Mouse (Mus musculus) testis, postnatal 10 days (tissue): Measurements from ENCODE around the gene Arl15.
A peak's percentile ranks its signal among the peaks of the same experiment; 100 is the strongest.

Source experiments
- DNase-seq: peaks from one replicate; pipeline ENCODE4 v3.0.0; 2021; ENCODE audit warnings: low spot score

Arl15 gene

DNA sequence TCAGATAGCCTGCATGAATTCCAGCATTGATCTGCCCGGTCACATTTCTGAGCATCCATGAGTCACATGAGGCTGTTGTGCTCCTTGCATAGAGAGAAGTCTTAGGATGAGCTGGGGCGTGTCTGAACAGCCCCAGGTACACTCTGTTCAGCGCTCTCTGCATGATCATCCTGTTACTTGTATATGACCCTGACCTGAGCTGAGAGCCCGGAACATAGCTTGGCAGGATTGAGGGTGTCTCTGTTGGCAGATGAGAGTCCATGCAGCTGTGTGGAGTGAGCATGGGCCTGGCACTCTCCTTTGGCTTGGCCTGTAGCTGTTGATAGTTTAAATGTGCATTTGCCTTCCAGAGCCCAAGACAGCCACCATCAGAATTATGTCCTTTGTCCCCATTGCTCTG is 50.4 kb downstream of the Arl15 start:
- no peak for DNase-seq

DNA sequence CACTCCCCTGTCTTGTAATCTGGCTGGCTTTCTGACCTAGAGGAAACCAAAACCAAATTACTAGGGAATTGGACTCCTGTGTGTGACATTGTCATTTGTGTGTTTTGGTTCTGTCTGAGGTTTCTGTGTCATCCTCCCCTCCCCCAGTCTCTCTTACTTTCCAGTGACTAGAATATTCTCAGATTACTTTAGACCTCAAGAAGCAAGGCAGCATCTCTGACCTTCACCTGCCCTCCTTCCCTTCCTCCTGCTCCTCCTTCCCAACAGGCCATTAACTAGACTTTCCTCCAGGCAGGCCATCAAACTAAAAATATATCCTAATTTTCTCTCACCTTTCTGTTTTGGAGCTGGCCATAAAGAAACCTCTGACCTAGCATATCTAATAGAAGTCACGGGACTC is 50.9 kb downstream of the Arl15 start:
- DNase-seq: no peak

DNA sequence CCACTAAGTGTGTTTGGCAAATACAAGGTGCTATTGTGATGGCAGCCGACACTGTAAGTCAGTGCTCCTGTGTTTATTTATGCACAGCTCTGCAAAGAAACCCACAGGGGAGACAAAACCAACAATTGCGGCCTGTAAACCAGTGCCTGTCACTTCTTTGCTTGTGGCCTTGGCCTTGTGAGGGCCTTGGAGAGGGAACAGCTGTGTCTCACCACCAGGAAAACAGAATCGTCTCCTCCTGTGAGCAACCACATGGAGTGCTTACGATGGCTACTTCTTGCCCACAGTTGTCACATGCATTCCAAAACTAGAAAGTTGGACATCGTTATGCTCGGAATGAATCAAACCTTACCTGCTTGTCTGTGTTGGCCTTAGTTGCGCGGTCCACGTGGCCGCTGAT is 52.1 kb downstream of the Arl15 start:
- DNase-seq: no peak

DNA sequence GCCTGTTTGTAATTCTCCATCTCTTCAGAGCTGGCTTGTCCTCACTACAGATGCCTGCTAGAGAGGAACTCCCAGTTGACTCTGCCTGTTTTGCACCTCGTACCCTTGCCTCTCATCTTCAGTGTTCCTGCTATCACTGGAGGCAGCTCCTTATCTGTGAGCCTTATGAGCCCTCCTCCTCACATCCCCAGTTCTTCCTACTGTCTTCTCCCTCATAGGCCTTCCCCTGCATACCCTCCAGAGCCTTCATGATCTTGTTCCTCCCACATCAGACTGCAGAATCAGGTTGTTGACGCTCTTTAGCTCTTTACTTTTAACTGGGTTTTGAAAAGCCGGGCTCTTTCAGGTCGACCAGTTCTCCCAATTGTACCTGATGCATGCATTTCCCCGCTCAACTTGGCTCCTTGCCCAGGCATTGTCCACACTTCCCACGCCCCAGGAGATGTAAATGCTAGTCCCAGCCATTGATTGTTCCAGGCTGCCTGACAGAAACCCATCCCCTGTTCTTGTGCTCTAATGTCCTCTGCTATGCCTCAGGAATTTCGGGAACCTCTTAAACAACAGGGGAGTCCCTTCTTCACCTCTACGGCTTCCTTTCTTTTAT is 56.2 kb downstream of the Arl15 start:
- no peak for DNase-seq

DNA sequence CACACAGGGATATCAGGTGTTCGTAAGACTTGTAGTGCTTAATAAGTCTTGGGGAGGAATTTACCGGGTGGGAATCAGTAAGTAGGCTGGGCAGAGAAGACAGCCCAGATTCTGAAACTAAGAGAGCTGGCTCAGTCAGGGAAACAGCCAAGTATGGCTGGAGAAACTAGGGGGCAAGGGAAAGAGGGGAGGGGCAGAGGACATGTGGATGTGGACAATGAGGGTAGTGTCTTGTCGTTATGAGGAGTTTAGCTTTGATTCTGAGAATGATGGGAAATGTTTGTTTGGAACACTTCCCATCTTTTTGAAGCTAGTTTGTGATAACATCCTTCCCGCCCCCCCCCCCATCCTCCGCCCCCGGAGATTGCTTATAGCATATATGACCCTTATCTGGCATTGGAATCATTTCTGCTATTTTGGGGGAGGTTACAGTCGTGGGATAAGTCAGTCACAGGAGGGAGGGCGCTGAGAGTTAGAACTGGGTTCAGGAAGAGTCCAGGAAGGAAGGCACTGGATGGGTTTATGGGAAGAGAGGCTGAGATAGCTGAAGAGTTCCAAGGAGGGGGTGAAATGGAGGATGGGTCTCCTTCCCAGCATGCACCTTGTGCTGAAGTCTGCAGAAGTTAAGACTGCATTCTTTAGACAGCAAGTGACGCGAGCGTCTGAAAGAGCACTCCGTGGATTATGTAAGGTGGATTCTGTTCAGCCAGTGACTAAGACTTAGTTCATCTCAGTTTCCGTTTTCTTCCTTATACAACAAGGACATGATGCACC is 57.5 kb downstream of the Arl15 start:
- no peak for DNase-seq

- no peak for DNase-seq
These were observed 58.0 kb downstream of the Arl15 start for GRCm38 (mm10) chr13:113852376-113852666.

DNA sequence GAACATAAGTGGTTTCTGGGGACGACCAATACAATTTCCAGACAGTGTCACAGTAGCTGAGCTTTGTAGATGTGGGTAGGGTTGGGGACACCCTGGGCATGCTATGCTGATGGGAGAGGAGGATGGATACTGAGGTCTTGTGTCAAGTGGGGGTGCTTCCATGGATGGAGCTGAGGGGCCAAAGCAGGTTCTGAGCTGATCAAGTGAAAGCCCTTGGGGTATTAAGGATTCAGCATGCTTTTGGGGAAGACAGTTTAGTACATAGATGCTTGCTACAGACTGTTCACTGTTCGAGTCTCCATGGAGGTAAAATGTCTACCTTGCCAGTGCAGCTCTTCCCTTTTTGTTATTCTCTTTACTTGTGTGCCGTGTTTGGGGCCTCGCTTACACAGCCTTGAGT is 59.8 kb downstream of the Arl15 start:
- DNase-seq: peak; percentile 16

GRCm38 (mm10) chr13:113854551-113855312 is 60.4 kb downstream of the Arl15 start:
- DNase-seq: peak; percentile 10

GRCm38 (mm10) chr13:113856946-113857345 is 62.6 kb downstream of the Arl15 start:
- peak; percentile 31 for DNase-seq

DNA sequence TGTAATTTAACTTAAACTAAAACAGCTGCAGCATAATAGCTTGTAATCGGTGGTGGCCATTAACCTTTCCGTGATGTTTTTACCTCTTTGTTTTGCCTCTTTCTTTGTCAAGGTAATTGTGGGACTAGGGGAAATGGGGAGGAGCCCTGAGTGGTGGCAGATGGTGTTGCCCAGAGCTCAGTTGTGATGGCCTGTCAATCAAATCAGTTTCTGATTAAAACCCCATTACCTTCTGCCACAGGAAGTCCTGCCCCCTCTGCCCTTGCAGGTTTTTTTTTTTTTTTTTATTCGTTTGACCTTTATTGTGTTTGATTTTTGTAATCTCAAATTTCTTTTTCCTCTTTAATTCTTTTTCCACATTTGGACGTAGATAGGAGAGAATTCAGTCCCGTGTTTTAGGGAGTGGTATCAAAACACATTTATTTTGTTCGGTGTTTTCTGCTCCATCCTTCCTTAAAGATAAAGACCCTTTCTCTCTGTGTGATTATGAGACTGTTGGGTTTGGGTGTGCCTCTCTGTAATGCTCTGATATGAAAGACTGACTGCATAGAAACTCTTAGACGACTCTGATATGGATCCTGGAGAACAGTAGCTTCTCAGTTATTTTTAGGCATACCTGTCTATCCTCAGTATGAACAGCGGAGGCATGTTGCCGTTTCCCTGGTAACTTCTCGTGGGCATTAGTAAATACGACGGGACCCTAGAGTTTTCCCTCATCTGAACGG is 64.5 kb downstream of the Arl15 start:
- DNase-seq: no peak

GRCm38 (mm10) chr13:113859392-113859776 is 65.1 kb downstream of the Arl15 start:
- no peak for DNase-seq

DNA sequence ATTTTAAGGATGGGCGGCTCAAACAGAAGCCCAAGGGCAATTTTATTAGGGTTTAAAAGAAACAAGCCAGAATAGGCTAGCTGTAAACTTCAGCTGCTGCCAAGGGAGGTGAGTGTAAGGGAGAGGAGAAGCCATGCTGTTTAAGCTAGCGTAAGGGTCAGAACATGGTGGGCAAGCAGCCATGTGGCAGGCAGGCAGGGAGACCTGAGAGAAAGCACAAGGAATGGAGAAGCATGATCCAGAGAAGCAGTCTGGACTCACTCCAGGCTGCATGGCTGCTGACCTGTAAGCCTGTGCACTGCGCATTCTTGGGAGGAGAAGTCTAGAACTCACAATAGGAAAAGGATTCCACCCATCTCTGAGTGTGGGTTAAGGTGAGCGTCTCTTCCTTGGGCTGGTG is 66.5 kb downstream of the Arl15 start:
- DNase-seq: no peak

- no peak for DNase-seq
These were observed 66.9 kb downstream of the Arl15 start for GRCm38 (mm10) chr13:113861231-113861630.

DNA sequence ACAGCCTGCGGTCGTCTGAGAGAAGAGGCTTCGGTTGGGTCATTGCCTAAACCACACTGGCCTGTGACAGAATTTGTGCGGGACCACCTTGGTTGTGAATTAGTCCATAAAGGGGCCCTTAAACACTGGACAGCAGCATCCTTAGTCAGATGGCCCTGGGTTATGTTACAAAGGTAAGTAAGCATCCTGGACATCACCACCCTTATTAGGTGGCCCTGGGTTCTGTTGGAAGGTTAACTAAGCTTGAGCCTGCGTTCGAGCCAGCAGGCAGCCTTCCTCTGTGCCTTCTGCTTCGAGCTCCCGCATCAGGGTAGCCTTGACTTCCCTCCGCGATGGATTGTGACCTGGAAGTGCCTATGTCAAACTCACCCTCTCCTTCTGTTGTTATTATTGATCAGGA is 68.6 kb downstream of the Arl15 start:
- DNase-seq: no peak

DNA sequence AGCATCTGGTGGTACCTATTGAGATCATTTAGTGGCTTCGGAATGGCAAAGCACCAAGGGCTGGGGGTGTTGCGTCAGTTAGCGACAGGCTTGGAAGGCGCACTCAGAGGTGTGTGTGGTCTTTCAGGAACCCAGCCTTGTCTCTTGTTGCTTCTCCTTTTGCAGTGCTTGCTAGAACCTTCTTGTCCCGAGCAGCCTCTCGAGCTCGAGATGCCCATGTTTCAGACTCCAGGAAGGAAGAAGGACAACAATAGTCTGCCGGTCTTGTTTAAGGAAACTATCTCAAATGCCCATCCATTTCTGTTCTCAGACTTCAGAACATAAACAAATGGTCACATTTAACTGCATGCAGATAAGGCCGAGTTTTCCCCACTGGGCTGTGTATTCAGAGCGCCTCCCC is 69.4 kb downstream of the Arl15 start:
- DNase-seq: no peak

- DNase-seq: no peak
These were observed 70.0 kb downstream of the Arl15 start for GRCm38 (mm10) chr13:113864278-113864677.

DNA sequence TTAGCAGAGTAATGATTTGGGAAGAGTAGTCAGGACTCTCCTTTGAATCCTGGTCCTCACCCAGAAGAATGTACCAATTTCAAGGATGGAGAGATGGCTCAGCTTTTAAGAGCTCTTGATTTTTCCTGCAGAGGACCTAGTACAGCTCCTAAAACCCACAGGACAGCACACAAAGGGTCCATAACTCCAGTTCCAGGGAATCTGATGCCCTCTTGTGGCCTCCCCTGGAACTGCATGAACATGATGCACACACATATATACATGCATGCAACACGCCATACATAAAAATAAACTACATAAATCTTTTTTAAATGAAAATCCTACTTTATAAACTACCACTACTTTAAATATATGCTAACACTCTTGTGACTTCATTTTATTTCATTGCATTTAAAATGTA is 70.6 kb downstream of the Arl15 start:
- DNase-seq: peak; percentile 83

- DNase-seq: no peak
These were observed 71.1 kb downstream of the Arl15 start for GRCm38 (mm10) chr13:113865378-113865777.

DNA sequence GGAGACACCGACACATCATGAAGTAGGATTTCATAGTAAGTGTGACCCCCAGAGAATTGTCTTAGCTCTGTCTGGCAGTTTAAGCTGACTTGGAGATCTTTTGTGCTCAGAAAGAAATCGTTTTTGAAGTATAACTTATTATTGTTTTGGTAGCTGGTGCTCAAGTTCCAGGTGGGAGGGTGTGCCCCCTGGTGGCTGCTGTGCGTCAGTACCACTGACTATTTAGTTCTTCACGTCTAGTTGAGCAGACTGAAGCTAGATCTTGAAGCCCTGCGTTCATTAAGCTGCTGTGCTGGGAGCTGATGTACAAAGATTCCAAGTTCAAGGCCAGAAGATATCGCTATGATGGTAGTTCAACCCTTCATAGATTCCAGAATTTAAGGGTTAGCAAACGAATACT is 71.5 kb downstream of the Arl15 start:
- peak; percentile 80 for DNase-seq

DNA sequence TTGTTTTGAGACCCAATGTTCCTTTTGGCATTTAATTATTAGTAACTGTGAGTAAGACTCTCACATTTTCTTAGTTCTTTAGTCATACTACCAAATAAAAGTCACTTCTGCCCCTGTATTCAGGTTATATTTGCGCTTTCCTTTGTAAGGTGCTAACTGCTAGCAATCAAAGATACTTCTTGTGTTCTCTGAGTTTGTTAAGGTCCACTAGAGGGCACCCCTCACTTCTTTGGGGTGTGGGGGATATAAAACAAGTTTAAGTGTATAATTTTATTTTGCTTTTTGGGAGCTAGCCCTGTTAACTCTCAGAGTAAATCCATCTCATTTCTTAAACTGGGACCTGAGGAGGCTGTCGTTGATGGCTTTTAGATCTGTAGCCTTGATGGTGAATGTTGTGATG is 73.4 kb downstream of the Arl15 start:
- DNase-seq: no peak

DNA sequence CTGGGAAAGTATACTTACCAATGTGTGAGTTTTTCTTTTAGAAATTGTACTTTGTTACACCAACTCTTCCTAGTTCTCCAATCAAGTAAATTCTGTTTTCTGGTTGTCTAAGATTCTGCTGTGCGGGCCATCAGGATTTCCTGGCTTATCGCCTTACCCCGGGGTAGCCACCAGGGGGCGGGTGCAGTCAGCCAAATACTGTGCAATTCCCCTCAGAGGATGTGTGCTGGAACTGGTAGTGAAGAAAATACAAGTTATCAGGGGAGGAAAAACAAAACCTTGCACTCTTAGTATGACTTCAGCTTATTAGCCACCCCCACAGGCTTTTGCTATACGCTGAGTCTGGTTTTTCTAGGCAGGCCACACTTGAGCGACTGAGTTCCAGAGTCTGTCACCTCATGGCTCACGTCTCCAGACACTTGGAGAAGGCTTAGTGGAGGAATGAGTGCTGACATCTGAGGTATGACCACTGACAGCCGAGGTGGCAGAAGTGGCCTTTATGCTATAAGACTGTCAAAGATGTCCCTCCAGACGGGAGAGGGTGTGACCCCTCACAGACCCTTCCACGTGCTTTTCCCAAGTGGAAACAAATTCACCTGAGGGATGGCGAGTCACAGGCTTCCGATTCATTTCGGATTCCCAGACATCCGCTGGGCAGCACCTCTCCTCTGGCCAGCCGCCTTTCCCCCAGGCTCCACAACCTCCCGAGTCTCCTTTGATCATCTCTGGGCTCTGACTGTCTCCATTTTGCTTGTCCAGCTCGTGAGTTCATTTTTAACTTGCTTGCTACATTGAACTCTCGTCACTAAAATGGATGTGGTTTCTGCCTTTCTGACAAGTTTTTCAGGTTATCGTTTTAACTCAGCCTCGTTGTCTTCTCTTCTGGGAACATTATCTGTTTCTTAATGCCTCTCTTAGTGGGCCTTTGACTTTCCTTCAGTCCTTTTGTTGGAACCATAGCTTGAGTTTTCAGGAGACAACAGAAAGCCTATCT is 75.2 kb downstream of the Arl15 start:
- peak; percentile 83 for DNase-seq

DNA sequence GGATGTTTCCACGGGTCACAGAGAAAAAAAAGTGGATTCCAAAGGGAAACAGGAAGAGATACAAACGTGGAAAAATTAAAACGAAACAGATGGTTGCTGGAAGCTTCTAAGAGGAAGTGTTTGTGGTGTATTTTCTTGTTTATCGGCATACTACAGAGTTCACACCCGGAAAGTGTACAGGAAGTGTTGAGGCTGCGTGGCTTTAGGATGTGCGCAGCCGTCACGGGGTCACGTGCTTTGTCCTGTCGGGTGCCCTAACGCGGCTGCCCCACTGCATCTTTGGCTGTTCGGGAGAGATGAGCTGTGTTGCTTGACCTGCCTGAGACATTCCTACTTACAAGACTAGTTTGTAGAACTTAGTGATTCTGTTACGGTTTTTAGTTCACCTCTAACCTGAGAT is 76.1 kb downstream of the Arl15 start:
- DNase-seq: no peak
